Mouse (Mus musculus) erythroblast, embryonic 14.5 days (primary cell): ENCODE results near the gene Plac1.

Experiments used
- GATA1 ChIP-seq: IDR thresholded peaks from 2 replicates; pipeline ENCODE4 v1.6.1; 2012; ENCODE audit warnings: low read length, inconsistent platforms, mixed read lengths
- TAL1 ChIP-seq: IDR thresholded peaks from 3 replicates; pipeline ENCODE4 v1.6.1; 2012; ENCODE audit warnings: low read length, inconsistent platforms, mixed read lengths

GRCm38 (mm10) chrX:53097786-53098185, 142.1 kb downstream of the Plac1 start:
- TF ChIP-seq GATA1 (no peak), TAL1 (no peak)
